Mouse (Mus musculus) left cerebral cortex, postnatal 10 days (tissue): ENCODE results near the gene Rcan2. TPM values are rescaled to one million over a fixed set of nuclear protein-coding genes. Genes with fewer than 3 reads are reported as not detected.
A peak's percentile ranks its signal among the peaks of the same experiment; 100 is the strongest.

Experiments
- DNase-seq, 2 experiments: peaks; one replicate each; pipeline ENCODE4 v3.0.0; 2021 to 2022; ENCODE audit warnings: low spot score in 2 of 2, mixed read lengths in 1 of 2; ENCODE audit errors: extremely low spot score in 1 of 2
- intact Hi-C: fragments of 180-260 bp; cut with DNase I; formaldehyde crosslinking; loops from one replicate; pipeline ENCODE4 v1.15.1; 2025
- total RNA-seq, 2 experiments: library from RNA; stranded (reverse); gene quantifications; 2 replicates each; pipeline ENCODE4 v1.2.3; 2021

Rcan2 gene
- total RNA-seq, 2 experiments from 2014 or later: 65.5 to 70.4 TPM

DNA sequence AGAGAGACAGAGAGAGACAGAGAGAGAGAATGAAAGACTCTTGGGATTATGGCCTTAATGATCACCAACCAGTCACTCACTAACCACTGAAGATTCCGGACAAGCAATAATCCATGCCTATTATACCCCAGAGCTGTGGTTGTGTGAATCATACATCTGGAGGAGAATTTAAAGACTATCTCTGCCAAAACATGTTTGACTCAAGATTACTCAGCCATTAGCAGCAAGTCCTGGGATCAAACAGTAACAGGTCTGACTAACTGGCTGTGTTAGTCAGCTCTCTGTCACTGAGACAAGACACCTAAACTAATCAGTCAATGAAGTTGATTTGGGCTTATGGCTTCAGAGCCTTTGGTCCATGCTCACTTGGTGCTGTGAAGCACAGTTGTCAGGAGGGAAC, 233.9 kb downstream of the Rcan2 start:
- intact Hi-C loops: loop anchor here (5.0 kb wide), 1 partner anchor 338 kb away; no protein-coding TSS in a partner anchor
- no peak for DNase-seq

GRCm38 (mm10) chr17:44038656-44039055, 237.5 kb downstream of the Rcan2 start:
- intact Hi-C loops: loop anchor here (2.0 to 5.0 kb wide), 2 partner anchors 158 to 341 kb away; no protein-coding TSS in a partner anchor

GRCm38 (mm10) chr17:44040449-44040848, 239.3 kb downstream of the Rcan2 start:
- no peak for DNase-seq
- intact Hi-C loops: no loop called here

More at GRCm38 (mm10) chr17:44038656-44039055, 237.5 kb downstream of the Rcan2 start:
- DNase-seq: peak; percentile 39 to 46

GRCm38 (mm10) chr17:44042301-44042700, 241.2 kb downstream of the Rcan2 start:
- intact Hi-C loops: no loop called here
- DNase-seq: no peak

GRCm38 (mm10) chr17:44042861-44043260, 241.7 kb downstream of the Rcan2 start:
- intact Hi-C loops: no loop called here
- no peak for DNase-seq

DNA sequence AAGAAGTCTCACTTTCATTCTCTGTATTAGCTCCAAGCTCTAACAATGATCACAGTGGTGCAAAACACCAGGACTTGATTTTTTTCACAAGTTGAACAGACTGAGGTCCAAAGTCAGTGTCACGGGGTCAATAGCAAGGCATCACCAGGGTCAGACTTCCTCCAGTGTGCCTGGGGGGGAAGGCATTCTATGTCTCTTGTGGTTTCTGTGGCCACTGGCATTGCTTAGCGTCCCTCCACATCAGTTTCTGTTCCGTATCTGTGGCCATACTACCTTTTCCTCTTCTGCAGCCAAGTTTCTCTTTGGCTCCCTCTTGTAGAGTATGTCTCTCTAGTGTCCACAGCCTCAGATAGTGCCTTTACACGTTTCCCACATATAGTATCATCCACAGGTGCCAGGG, 252.3 kb downstream of the Rcan2 start:
- intact Hi-C loops: no loop called here
- DNase-seq: no peak

GRCm38 (mm10) chr17:44057123-44057522, 256.0 kb downstream of the Rcan2 start:
- DNase-seq: no peak

DNA sequence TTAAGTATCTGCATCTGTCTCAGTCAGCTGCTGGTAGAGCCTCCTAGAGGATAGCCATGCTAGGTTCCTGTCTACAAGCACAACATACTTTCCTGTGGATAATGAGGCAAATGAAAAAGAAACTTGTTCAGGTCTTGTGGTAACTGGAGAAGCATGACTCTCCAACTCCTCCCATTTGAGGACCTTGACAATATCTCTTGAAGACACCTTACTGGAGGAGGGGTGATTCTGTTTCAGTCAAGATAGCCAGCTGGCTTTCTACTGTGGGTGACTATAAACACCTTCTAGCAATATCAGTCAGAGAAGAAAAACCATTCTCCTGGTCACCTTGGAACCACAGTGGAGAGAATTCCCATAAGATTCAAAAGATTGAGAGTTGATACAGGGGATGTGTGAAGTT, 257.0 kb downstream of the Rcan2 start:
- intact Hi-C loops: no loop called here
- DNase-seq: no peak

More at GRCm38 (mm10) chr17:44057123-44057522, 256.0 kb downstream of the Rcan2 start:
- intact Hi-C loops: no loop called here

DNA sequence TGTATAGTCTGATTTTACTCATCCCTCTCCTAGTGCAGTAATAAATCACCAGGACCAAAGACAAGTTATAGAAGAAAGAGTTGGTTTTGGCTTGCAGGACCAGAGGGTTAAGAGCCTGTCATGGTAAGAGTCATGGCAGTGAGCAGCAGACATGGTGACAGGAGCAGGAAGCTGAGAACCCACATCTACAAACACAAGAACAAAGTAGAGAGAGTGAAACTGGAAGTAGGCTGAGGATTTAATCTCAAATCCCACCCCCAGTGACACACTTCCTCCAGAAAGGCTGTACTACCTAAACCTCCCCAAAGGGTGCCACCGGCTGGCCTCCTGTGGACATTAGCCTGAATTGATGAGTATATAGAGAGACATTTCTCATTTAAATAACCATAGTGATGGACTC, 259.6 kb downstream of the Rcan2 start:
- intact Hi-C loops: no loop called here
- no peak for DNase-seq

DNA sequence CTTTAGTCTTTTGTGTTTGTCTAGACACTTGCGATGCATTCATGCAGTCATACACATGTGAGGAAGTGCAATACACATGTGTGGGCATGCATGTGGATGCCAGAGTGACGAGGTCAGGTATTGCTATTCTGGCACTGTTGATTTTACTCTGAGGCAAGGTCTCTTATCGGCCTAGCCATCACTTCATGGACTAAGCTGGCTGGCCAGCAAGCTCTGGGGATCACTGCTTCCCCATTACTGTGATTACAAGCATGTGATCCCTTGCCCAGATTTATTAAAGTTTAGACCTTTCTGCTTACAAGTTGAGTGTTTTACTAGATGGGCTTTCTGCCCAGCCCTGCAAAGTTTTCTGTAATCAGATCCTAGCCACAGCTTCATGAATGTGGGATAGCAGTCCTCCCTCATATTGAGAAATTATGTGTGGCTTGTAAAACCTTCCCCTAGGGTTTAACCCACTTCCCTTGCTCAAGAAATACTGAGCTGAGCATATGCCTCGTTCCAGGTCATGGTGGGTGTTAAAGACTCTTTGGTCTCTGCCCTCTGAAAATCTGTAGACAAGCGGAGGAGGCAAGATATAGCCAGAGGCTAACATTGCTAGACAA, 260.2 kb downstream of the Rcan2 start:
- intact Hi-C loops: no loop called here
- DNase-seq: no peak

DNA sequence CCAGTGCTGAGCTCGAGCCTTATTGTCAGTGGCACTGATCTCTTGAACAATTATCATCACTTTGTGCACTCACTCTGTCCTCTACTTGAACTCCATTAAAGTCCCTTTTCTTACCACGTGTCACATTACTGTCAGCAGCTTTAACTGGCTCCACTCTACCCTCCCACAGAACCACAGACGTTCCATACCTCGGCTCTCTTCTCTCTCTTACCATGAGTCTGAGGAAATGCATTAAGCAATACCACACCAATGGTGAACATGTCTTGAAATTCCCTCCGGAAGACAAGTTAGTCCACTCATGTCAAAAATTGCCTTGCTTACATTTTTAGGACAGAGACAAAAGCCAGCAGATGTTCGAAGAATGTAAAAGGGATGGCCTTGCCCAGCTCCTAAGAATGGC, 267.7 kb downstream of the Rcan2 start:
- DNase-seq: no peak

DNA sequence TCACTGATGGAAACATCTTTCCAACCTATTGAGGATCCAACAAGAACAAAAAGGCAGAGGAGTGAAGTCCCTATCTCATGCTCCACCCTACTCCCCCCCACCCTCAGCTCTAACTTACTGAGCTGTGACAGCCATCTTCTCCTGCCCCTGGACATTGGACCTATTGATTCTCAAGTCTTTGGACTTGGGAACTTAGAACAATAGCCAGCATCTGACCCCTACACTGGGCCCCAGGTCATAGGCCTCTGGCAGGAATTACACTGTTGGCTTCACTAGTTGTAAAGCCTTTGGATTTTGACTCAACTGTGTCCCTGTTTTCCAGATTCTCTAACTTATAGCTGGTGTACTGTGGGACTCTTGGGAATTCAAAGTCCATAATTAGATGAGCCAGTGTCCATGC, 270.5 kb downstream of the Rcan2 start:
- intact Hi-C loops: no loop called here
- DNase-seq: no peak

More for the DNA sequence above, 267.7 kb downstream of the Rcan2 start:
- intact Hi-C loops: no loop called here

- intact Hi-C loops: loop anchor here (5.0 kb wide), 1 partner anchor 57 kb away; no protein-coding TSS in a partner anchor
- no peak for DNase-seq
Observed at GRCm38 (mm10) chr17:44075601-44076000, 274.4 kb downstream of the Rcan2 start.

DNA sequence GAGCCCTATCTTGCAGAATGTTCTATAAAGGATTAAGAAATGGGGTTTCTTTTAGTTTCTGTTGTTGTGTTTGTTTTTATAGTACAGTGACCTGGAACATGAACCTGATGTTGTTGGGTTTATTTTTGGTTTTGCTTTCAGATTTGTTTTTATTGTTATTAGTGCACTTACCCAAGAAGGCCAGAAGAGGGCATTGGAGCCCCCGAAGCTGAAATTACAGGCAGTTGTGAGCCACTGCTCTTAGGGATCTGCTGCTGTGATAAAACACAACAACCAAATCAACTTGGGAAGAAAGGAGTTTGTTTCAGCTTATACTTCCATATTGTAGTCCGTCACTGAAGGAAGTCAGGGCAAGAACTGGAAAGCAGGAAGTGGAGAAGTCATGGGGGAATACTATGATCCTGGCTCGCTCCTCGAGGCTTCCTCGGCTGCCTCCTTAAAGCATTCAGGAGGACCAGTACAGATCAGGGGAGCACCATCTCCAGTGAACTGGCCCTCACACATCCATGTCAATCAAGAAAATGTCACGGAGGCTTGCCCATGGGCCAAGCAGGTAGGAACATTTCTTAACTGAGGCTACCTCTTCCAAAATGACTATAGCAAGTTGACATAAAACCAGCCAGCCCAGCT, 275.0 kb downstream of the Rcan2 start:
- no peak for DNase-seq
- intact Hi-C loops: loop anchor here (5.0 kb wide), 1 partner anchor 56 kb away; no protein-coding TSS in a partner anchor

- DNase-seq: no peak
- intact Hi-C loops: loop anchor here (5.0 kb wide), 1 partner anchor 55 kb away; no protein-coding TSS in a partner anchor
Observed at GRCm38 (mm10) chr17:44077146-44077842, 276.1 kb downstream of the Rcan2 start.

GRCm38 (mm10) chr17:44077843-44078160, 276.7 kb downstream of the Rcan2 start:
- intact Hi-C loops: loop anchor here (5.0 kb wide), 1 partner anchor 54 kb away; no protein-coding TSS in a partner anchor
- DNase-seq: no peak

GRCm38 (mm10) chr17:44078631-44079350, 277.6 kb downstream of the Rcan2 start, which contains the start of gene Enpp5:
Gene Enpp5 (plus strand): TSS chr17:44078813.
- DNase-seq: peak; percentile 89 to 90
- intact Hi-C loops: loop anchor here (5.0 kb wide), 1 partner anchor 54 kb away; no protein-coding TSS in a partner anchor

GRCm38 (mm10) chr17:44083156-44083555, 282.0 kb downstream of the Rcan2 start:
- no peak for DNase-seq
- intact Hi-C loops: no loop called here

- intact Hi-C loops: no loop called here
- no peak for DNase-seq
Observed at GRCm38 (mm10) chr17:44088226-44088625, 287.1 kb downstream of the Rcan2 start.
